Comparison of ENCODE assay signal across 9 mouse cellular contexts in genomic region chr7:19491731-19492130, GRCm38 (mm10). TPM values are rescaled to one million over a fixed set of nuclear protein-coding genes. Genes with fewer than 3 reads are reported as not detected.
DNase-seq lines count a peak whose midpoint lies in the region; ATAC-seq and TF ChIP-seq lines count a peak whose summit lies in the region.
"Had no signal": no experiment of that assay in that cellular context is flagged by ENCODE, and none has a peak within 500 bp of the region (broad histone marks: within the 10 kb centered on the region; RNA-seq: fewer than 3 reads in every experiment).

No protein-coding gene starts in this region.

- ATAC-seq in heart, embryonic 15.5 days (replicated peaks; ENCODE audit: insufficient number of reproducible peaks, insufficient read depth, low FRiP score, low read depth), result no peak
- ATAC-seq in kidney, embryonic 16.5 days (ENCODE audit: low FRiP score, low TSS enrichment), result peak; percentile 49

- no peak for TF ChIP-seq POLR2A in ES-Bruce4 (IDR thresholded peaks at IDR 0.05; ENCODE audit: insufficient read depth, low read length)
- TF ChIP-seq POLR2A in brain, embryonic 14.5 days (IDR thresholded peaks at IDR 0.05; ENCODE audit: borderline replicate concordance, extremely low read depth, insufficient read depth, insufficient read length, poor library complexity, severe bottlenecking), result no peak
- TF ChIP-seq POLR2A in small intestine, adult 2 months (IDR thresholded peaks at IDR 0.05; ENCODE audit: low read depth, low read length), result no peak

- DNase-seq in brain, embryonic 14.5 days (ENCODE audit: low read depth), result peak; percentile 27
- DNase-seq in lung, postnatal 10 days, result peak; percentile 87
- no peak for DNase-seq in left cerebral cortex, adult 8-10 months (ENCODE audit: low spot score in 2 of 2)
- no peak for DNase-seq in cerebellum, postnatal 25 days

- peak overlapping the region; percentile 49 for H3K4me3 ChIP-seq in ES-Bruce4 (ENCODE audit: low read depth, low read length)
- peak overlapping the region; percentile 43 for H3K4me3 ChIP-seq in heart, embryonic 15.5 days
- peak overlapping the region; percentile 33 for H3K4me3 ChIP-seq in kidney, embryonic 16.5 days (ENCODE audit: low read length)
- H3K4me3 ChIP-seq in small intestine, adult 2 months (ENCODE audit: low read depth, low read length), result peak overlapping the region; percentile 6
- H3K4me3 ChIP-seq: myocyte had no signal

- H3K9ac ChIP-seq in ES-Bruce4 (ENCODE audit: low read depth, poor library complexity, severe bottlenecking), result peak overlapping the region; percentile 46
- H3K9ac ChIP-seq in heart, embryonic 15.5 days, result peak overlapping the region; percentile 53
- H3K9ac ChIP-seq in kidney, embryonic 16.5 days (replicated peaks; ENCODE audit: low read length), result peak overlapping the region; percentile 58

- 3% methylated on average over 26 of the region's 26 CpGs for WGBS in heart, embryonic 15.5 days
- 2% methylated on average over 26 of the region's 26 CpGs for WGBS in kidney, embryonic 16.5 days
- WGBS in small intestine, adult 2 months, result 3% methylated on average over 26 of the region's 26 CpGs

- peak overlapping the region; percentile 72 for H3K4me2 ChIP-seq in heart, embryonic 15.5 days
- H3K4me2 ChIP-seq in kidney, embryonic 16.5 days (replicated peaks; ENCODE audit: low read depth, low read length), result peak overlapping the region; percentile 56

- no peaks in the 10 kb centered on the region for H3K9me3 ChIP-seq in ES-Bruce4 (replicated peaks; ENCODE audit: control insufficient read depth, insufficient read depth, low read length, poor library complexity, severe bottlenecking)
- H3K9me3 ChIP-seq in heart, embryonic 15.5 days (replicated peaks), result no peaks in the 10 kb centered on the region
- no peaks in the 10 kb centered on the region for H3K9me3 ChIP-seq in kidney, embryonic 16.5 days (ENCODE audit: low read length)

- no peaks in the 10 kb centered on the region; the same call in 1 of the 2 replicates for H3K27me3 ChIP-seq in ES-Bruce4 (ENCODE audit: control insufficient read depth, insufficient read depth, low read length, poor library complexity, severe bottlenecking)
- H3K27me3 ChIP-seq in heart, embryonic 15.5 days, result peaks cover 47% of the 10 kb centered on the region
- H3K27me3 ChIP-seq in kidney, embryonic 16.5 days (ENCODE audit: insufficient read depth, low read length), result peaks cover 43% of the 10 kb centered on the region
- peaks cover 21% of the 10 kb centered on the region for H3K27me3 ChIP-seq in small intestine, adult 2 months (ENCODE audit: control insufficient read depth, insufficient read depth, low read length)

- no peak overlapping the region for H3K27ac ChIP-seq in ES-Bruce4 (ENCODE audit: insufficient read depth, low read length)
- 0 out of 2 replicates have a peak overlapping the region, but pooled peaks have one; percentile 21 for H3K27ac ChIP-seq in heart, embryonic 15.5 days
- H3K27ac ChIP-seq in kidney, embryonic 16.5 days (ENCODE audit: low read length), result peak overlapping the region; percentile 50; the same call in 1 of the 2 replicates
- peak overlapping the region; percentile 14 for H3K27ac ChIP-seq in small intestine, adult 2 months (ENCODE audit: insufficient read depth, low read depth, low read length)

- no peaks in the 10 kb centered on the region for H3K36me3 ChIP-seq in ES-Bruce4 (ENCODE audit: control insufficient read depth, insufficient read depth, low read length, poor library complexity, severe bottlenecking)
- no peaks in the 10 kb centered on the region for H3K36me3 ChIP-seq in heart, embryonic 15.5 days
- H3K36me3 ChIP-seq in kidney, embryonic 16.5 days (ENCODE audit: insufficient read depth, low read length), result no peaks in the 10 kb centered on the region
- H3K36me3 ChIP-seq in small intestine, adult 2 months (ENCODE audit: control insufficient read depth, insufficient read depth, low read length), result no peaks in the 10 kb centered on the region

- TF ChIP-seq EP300 in ES-Bruce4 (IDR thresholded peaks at IDR 0.05; ENCODE audit: insufficient read depth, low read depth, low read length), result no peak

- TF ChIP-seq CTCF in ES-Bruce4 (IDR thresholded peaks at IDR 0.05; ENCODE audit: low read depth, low read length), result peak; percentile 21
- TF ChIP-seq CTCF in brain, embryonic 14.5 days (IDR thresholded peaks at IDR 0.05; ENCODE audit: borderline replicate concordance, extremely low read depth, insufficient read depth, insufficient read length), result no peak
- no peak for TF ChIP-seq CTCF in small intestine, adult 2 months (IDR thresholded peaks at IDR 0.05; ENCODE audit: extremely low read depth, insufficient read length, insufficient replicate concordance, low read depth, low read length)

- H3K4me1 ChIP-seq in ES-Bruce4 (ENCODE audit: control insufficient read depth, insufficient read depth, low read length), result no peaks in the 10 kb centered on the region
- H3K4me1 ChIP-seq in heart, embryonic 15.5 days (replicated peaks), result peaks cover 29% of the 10 kb centered on the region
- H3K4me1 ChIP-seq in kidney, embryonic 16.5 days (ENCODE audit: insufficient read depth, low read length), result peaks cover 11% of the 10 kb centered on the region; the same call in 1 of the 2 replicates
- peaks cover 10% of the 10 kb centered on the region for H3K4me1 ChIP-seq in small intestine, adult 2 months (ENCODE audit: control insufficient read depth, insufficient read depth, insufficient read length, low read length)

RNA-seq across cellular contexts. Expression of gene Bloc1s3, which starts 16.4 kb away (rescaled TPM):
- 5.7 and 6.9 TPM in 2 replicates for polyA plus RNA-seq in ES-Bruce4 (2011; ENCODE audit: insufficient read depth, insufficient read length, low read depth, missing spikeins)
- 11.2 and 14.6 TPM in 2 replicates for polyA plus RNA-seq in brain, embryonic 14.5 days (2012; rRNA removed)
- 1.5 and 1.7 TPM in 2 replicates for polyA plus RNA-seq in heart, embryonic 15.5 days (2015; fragmentation: Nextera tagmentation; extraction: Ambion mirVana)
- 1.8 and 2.2 TPM in 2 replicates for polyA plus RNA-seq in kidney, embryonic 16.5 days (2015; fragmentation: Nextera tagmentation; extraction: Ambion mirVana)
- 11.9 and 24.9 TPM in 2 replicates for polyA plus RNA-seq in small intestine, adult 2 months (2012; rRNA removed)
- total RNA-seq in left cerebral cortex, adult 8-10 months (2022), result 1 to 10 TPM; 6.5 to 7.7 (median 7.1) TPM

RNA-seq across cellular contexts. Expression of gene Trappc6a, which starts 16.5 kb away (rescaled TPM):
- polyA plus RNA-seq in ES-Bruce4 (2011; ENCODE audit: insufficient read depth, insufficient read length, low read depth, missing spikeins), result 23.5 and 33.6 TPM in 2 replicates
- polyA plus RNA-seq in brain, embryonic 14.5 days (2012; rRNA removed), result 29.0 and 38.3 TPM in 2 replicates
- 73.2 and 81.2 TPM in 2 replicates for polyA plus RNA-seq in heart, embryonic 15.5 days (2015; fragmentation: Nextera tagmentation; extraction: Ambion mirVana)
- polyA plus RNA-seq in kidney, embryonic 16.5 days (2015; fragmentation: Nextera tagmentation; extraction: Ambion mirVana), result 89.7 and 94.2 TPM in 2 replicates
- 56.3 and 120 TPM in 2 replicates for polyA plus RNA-seq in small intestine, adult 2 months (2012; rRNA removed)
- 10 to 100 TPM; 19.0 to 25.5 (median 23.5) TPM for total RNA-seq in left cerebral cortex, adult 8-10 months (2022)

RNA-seq across cellular contexts. Expression of gene Nkpd1, which starts 25.9 kb away (rescaled TPM):
- 0.23 and 0.34 TPM in 2 replicates for polyA plus RNA-seq in ES-Bruce4 (2011; ENCODE audit: insufficient read depth, insufficient read length, low read depth, missing spikeins)
- 0.51 and 0.68 TPM in 2 replicates for polyA plus RNA-seq in brain, embryonic 14.5 days (2012; rRNA removed)
- polyA plus RNA-seq in heart, embryonic 15.5 days (2015; fragmentation: Nextera tagmentation; extraction: Ambion mirVana), result not detected in 2 replicates
- 0.11 and 0.14 TPM in 2 replicates for polyA plus RNA-seq in kidney, embryonic 16.5 days (2015; fragmentation: Nextera tagmentation; extraction: Ambion mirVana)
- 0.23 and 0.43 TPM in 2 replicates for polyA plus RNA-seq in small intestine, adult 2 months (2012; rRNA removed)
- 1 to 10 TPM in 2 of 4 experiments, under 1 TPM in 2; 0.83 to 1.7 (median 1.1) TPM for total RNA-seq in left cerebral cortex, adult 8-10 months (2022)

RNA-seq across cellular contexts. Expression of gene Exoc3l2, which starts 28.6 kb away (rescaled TPM):
- polyA plus RNA-seq in ES-Bruce4 (2011; ENCODE audit: insufficient read depth, insufficient read length, low read depth, missing spikeins), result 3.0 and 3.8 TPM in 2 replicates
- polyA plus RNA-seq in brain, embryonic 14.5 days (2012; rRNA removed), result 0.91 and 1.0 TPM in 2 replicates
- 0.91 and 1.1 TPM in 2 replicates for polyA plus RNA-seq in heart, embryonic 15.5 days (2015; fragmentation: Nextera tagmentation; extraction: Ambion mirVana)
- 2.9 and 3.8 TPM in 2 replicates for polyA plus RNA-seq in kidney, embryonic 16.5 days (2015; fragmentation: Nextera tagmentation; extraction: Ambion mirVana)
- 6.5 and 12.0 TPM in 2 replicates for polyA plus RNA-seq in small intestine, adult 2 months (2012; rRNA removed)
- 1 to 10 TPM in 1 of 4 experiments, under 1 TPM in 3; 0.59 to 1.1 (median 0.79) TPM for total RNA-seq in left cerebral cortex, adult 8-10 months (2022)
- polyA plus RNA-seq: myocyte had no signal

RNA-seq across cellular contexts. Expression of gene Mark4, which starts 33.1 kb away (rescaled TPM):
- polyA plus RNA-seq in ES-Bruce4 (2011; ENCODE audit: insufficient read depth, insufficient read length, low read depth, missing spikeins), result 33.1 and 33.3 TPM in 2 replicates
- polyA plus RNA-seq in brain, embryonic 14.5 days (2012; rRNA removed), result 50.7 and 67.0 TPM in 2 replicates
- polyA plus RNA-seq in heart, embryonic 15.5 days (2015; fragmentation: Nextera tagmentation; extraction: Ambion mirVana), result 7.6 and 8.5 TPM in 2 replicates
- 6.8 and 6.9 TPM in 2 replicates for polyA plus RNA-seq in kidney, embryonic 16.5 days (2015; fragmentation: Nextera tagmentation; extraction: Ambion mirVana)
- 11.6 and 27.4 TPM in 2 replicates for polyA plus RNA-seq in small intestine, adult 2 months (2012; rRNA removed)
- 10 to 100 TPM; 70.4 to 80.3 (median 76.2) TPM for total RNA-seq in left cerebral cortex, adult 8-10 months (2022)

Comparison
In these comparisons a context has a peak if more than half of its experiments do, and no peak if none do; other contexts are left out.
1. DNase-seq: peak in brain, embryonic 14.5 days (single experiment) and lung, postnatal 10 days (single experiment); none in left cerebral cortex, adult 8-10 months (0 of 2) and cerebellum, postnatal 25 days (0 of 2).
2. Peak in every context shown above with its lines, with median percentiles within 50 percentile points of each other: H3K4me3 ChIP-seq and H3K9ac ChIP-seq.